Mouse (Mus musculus): Measurements from ENCODE around the gene Cdadc1. TPM values are rescaled to one million over a fixed set of nuclear protein-coding genes. Genes with fewer than 3 reads are reported as not detected.

The Cdadc1 gene
- total RNA-seq, 1 experiment from 2014 or later: 25.9 TPM

Other genes starting within 250 kb of the Cdadc1 start
- gene Phf11d, start 232.5 kb downstream of the Cdadc1 start, total RNA-seq (2017): 22.6 to 35.8 TPM (median 26.2 TPM) in 3 replicates
- 2.9 to 6.6 TPM (median 6.6 TPM) in 3 replicates for gene Phf11c, start 202.6 kb downstream of the Cdadc1 start, total RNA-seq (2017)
- 42.6 to 56.7 TPM (median 54.3 TPM) in 3 replicates for gene Setdb2, start 157.1 kb downstream of the Cdadc1 start, total RNA-seq (2017)
- 13.2 to 39.5 TPM (median 26.0 TPM) in 3 replicates for gene Cab39l, start 157.0 kb downstream of the Cdadc1 start, total RNA-seq (2017)
- gene Shisa2, start 27.3 kb upstream of the Cdadc1 start, total RNA-seq (2017): not detected in 3 replicates

Measured in monocyte, adult 5-6 weeks (primary cell).